Mouse (Mus musculus) midbrain, embryonic 11.5 days (tissue): ENCODE measurements around the gene Gata1. TPM values are rescaled to one million over a fixed set of nuclear protein-coding genes. Genes with fewer than 3 reads are reported as not detected.
"Not testable (repeated sequence)": the region's sequence is repeated elsewhere in the genome, so short reads cannot be mapped to it uniquely, and the experiment has no call there.

Experiments used
- ATAC-seq: fragments of 200-750 bp; cut with Nextera tagmentation; 2 replicates; pipeline ENCODE4 v1.8.0; 2017; ENCODE audit warnings: moderate TSS enrichment, moderate library complexity; ENCODE audit not compliant: low FRiP score
- DNase-seq: peaks from one replicate; pipeline ENCODE4 v3.0.0; 2015; ENCODE audit warnings: low spot score; ENCODE audit errors: missing footprints
- H3K27ac ChIP-seq: fragments of 300-500 bp; sonication (generic); 2 replicates; pipeline ENCODE4 v1.5.1; 2014; ENCODE audit warnings: low read depth, low read length
- H3K27me3 ChIP-seq: fragments of 300-500 bp; sonication (generic); 2 replicates; pipeline ENCODE4 v1.6.1; 2014; ENCODE audit warnings: mild to moderate bottlenecking, low read length, moderate library complexity, mixed read lengths; ENCODE audit not compliant: control insufficient read depth, insufficient read depth
- H3K36me3 ChIP-seq: fragments of 300-500 bp; sonication (generic); 2 replicates; pipeline ENCODE4 v1.6.1; 2014; ENCODE audit warnings: mild to moderate bottlenecking, low read length, moderate library complexity, mixed read lengths; ENCODE audit not compliant: control insufficient read depth, insufficient read depth
- H3K4me1 ChIP-seq: fragments of 300-500 bp; sonication (generic); 2 replicates; pipeline ENCODE4 v1.6.1; 2014; ENCODE audit warnings: low read length; ENCODE audit not compliant: control insufficient read depth, insufficient read depth
- H3K4me2 ChIP-seq: fragments of 300-500 bp; sonication (generic); 2 replicates; pipeline ENCODE4 v1.6.1; 2014; ENCODE audit warnings: mild to moderate bottlenecking, moderate library complexity
- H3K4me3 ChIP-seq: fragments of 300-500 bp; sonication (generic); 2 replicates; pipeline ENCODE4 v1.5.1; 2014; ENCODE audit warnings: low read depth, low read length
- H3K9ac ChIP-seq: fragments of 300-500 bp; sonication (generic); 2 replicates; pipeline ENCODE4 v1.6.1; 2014; ENCODE audit warnings: low read length
- H3K9me3 ChIP-seq: fragments of 300-500 bp; sonication (generic); 2 replicates; pipeline ENCODE4 v1.6.1; 2016; ENCODE audit warnings: low read length; ENCODE audit not compliant: control insufficient read depth
- WGBS: fragments of 180-500 bp; shearing (Covaris S2); extraction: QIAGEN DNeasy Blood & Tissue Kit; methylation state at CpG from one replicate; pipeline ENCODE4 v1.1.7; 2014; 5-methylcytosine and 5-hydroxymethylcytosine counted together
- polyA plus RNA-seq: library from polyadenylated mRNA; unstranded; fragments of >200 nt; fragmentation: Nextera tagmentation; extraction: Ambion mirVana; gene quantifications from 2 replicates; pipeline ENCODE4 v1.2.1, GENCODE M21; 2014

Gata1 gene
- polyA plus RNA-seq, 1 experiment from 2014 or later = 4.8 TPM

DNA sequence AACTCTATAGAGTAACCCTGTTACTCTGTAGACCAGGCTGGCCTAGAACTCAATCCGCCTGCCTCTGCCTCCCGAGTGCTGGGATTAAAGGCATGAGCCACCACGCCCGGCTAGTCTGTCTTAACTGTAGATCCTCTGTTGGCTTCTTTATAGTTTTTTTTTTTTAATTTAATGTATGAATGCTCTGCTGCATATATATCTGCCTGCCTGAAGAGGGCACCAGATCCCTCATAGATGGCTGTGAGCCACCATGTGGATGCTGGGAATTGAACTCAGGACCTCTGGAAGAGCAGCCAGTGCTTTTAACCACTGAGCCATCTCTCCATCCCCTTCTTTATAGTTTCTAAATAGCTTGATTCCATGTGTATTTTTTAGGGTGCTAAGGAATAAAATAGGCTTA is 31.5 kb upstream of the Gata1 start:
- not testable (repeated sequence) for H3K4me1 ChIP-seq, H3K4me3 ChIP-seq, H3K9me3 ChIP-seq, H3K27me3 ChIP-seq, H3K27ac ChIP-seq, DNase-seq, H3K9ac ChIP-seq, ATAC-seq, H3K4me2 ChIP-seq, H3K36me3 ChIP-seq
- WGBS = 91% methylated on average over 4 of the region's 4 CpGs

GRCm38 (mm10) chrX:8008543-8008942 is 30.7 kb upstream of the Gata1 start:
- H3K4me3 ChIP-seq = no peak overlapping the region
- no peak overlapping the region for H3K9ac ChIP-seq
- no peaks in the 10 kb centered on the region for H3K9me3 ChIP-seq
- H3K36me3 ChIP-seq = no peaks in the 10 kb centered on the region
- H3K27ac ChIP-seq = no peak overlapping the region
- no peaks in the 10 kb centered on the region for H3K27me3 ChIP-seq
- no peak for ATAC-seq
- no peak overlapping the region for H3K4me2 ChIP-seq
- no peak for DNase-seq
- H3K4me1 ChIP-seq = no peaks in the 10 kb centered on the region; the same call in 1 of the 2 replicates
- WGBS = 24% methylated on average over 5 of the region's 5 CpGs

- H3K9ac ChIP-seq = no peak overlapping the region
- 60% methylated on average over 4 of the region's 4 CpGs for WGBS
- no peak overlapping the region for H3K4me2 ChIP-seq
- no peak for ATAC-seq
- no peaks in the 10 kb centered on the region for H3K9me3 ChIP-seq
- no peak overlapping the region for H3K27ac ChIP-seq
- DNase-seq = no peak
- no peaks in the 10 kb centered on the region for H3K4me1 ChIP-seq
- no peaks in the 10 kb centered on the region for H3K36me3 ChIP-seq
- H3K27me3 ChIP-seq = no peaks in the 10 kb centered on the region
- no peak overlapping the region for H3K4me3 ChIP-seq
These were observed 25.1 kb upstream of the Gata1 start for GRCm38 (mm10) chrX:8002971-8003370.

GRCm38 (mm10) chrX:8002001-8002400 is 24.1 kb upstream of the Gata1 start:
- no peaks in the 10 kb centered on the region for H3K36me3 ChIP-seq
- no peak overlapping the region for H3K4me3 ChIP-seq
- no peak overlapping the region for H3K9ac ChIP-seq
- no peaks in the 10 kb centered on the region for H3K9me3 ChIP-seq
- WGBS = 30% methylated on average over 5 of the region's 5 CpGs
- H3K4me1 ChIP-seq = no peaks in the 10 kb centered on the region
- DNase-seq (no peak), ATAC-seq (no peak)
- no peaks in the 10 kb centered on the region for H3K27me3 ChIP-seq
- H3K4me2 ChIP-seq = no peak overlapping the region
- H3K27ac ChIP-seq = no peak overlapping the region

DNA sequence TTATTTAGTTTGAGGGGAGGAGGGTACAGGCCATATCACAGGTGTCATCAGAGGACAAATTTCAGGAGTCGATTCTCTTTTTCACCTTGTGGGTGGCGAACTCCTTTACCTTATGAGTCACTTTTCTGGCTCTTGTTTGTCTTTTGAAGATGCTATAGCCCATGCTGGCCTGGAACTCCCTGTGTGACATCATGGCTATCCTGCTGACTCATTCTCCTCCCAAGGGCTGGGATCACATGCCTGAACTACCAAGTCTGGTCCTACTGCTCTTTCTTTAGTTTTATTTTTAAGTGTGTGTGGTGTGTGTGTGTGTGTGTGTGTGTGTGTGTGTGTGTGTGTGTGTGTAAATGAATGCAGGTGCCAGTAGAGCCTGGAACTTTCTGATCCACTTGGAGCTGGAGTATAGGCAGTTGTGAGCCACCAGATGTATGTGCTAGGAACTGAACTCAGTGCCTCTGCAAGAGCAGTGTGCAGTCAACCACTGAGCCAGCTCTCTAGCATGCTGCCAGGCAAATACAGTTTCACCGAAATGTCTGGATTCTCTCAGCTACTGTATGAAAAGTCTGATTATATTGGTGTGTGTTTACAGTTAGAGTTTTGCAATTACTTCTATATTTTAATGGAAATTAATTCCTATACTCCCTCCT is 22.8 kb upstream of the Gata1 start:
- DNase-seq (no peak), ATAC-seq (no peak)
- Histone ChIP-seq H3K27ac (no peak overlapping the region), H3K9me3 (no peaks in the 10 kb centered on the region), H3K27me3 (no peaks in the 10 kb centered on the region), H3K4me1 (no peaks in the 10 kb centered on the region), H3K9ac (no peak overlapping the region), H3K36me3 (no peaks in the 10 kb centered on the region), H3K4me2 (no peak overlapping the region), H3K4me3 (no peak overlapping the region)
- WGBS = 90% methylated on average over 3 of the region's 3 CpGs

DNA sequence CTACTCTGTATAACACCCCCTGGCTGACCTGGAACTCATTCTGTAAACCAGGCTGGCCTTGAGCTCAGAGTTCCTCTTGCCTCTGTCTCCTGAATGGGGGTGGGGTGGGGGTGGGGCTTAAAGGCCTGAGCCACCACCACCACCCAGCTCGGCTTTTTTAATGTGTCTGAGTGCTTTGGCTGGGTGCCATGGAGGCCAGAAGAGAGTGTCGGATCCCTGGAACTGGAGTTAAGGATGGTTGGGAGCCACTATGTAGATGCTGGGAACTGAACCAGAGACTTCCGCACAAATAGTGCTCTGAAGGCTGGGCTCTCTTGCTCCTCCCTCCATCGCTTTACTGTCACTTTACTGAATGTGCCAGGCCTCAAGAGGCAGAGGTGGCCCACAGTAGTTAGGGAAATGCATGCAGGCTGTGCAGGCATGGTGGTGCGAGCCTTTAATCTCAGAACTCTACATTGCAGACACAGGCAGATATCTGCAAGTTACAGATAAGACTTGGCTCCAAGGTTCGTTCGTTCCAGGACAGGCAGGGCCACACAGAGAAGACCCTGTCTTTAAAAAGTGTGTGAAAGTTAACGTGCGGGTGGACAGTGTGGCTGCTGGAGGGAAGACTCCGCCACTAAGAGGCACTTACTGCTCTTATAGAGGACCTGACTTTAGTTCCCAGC is 15.3 kb upstream of the Gata1 start:
- Histone ChIP-seq H3K4me2 (no peak overlapping the region), H3K4me3 (no peak overlapping the region), H3K9ac (no peak overlapping the region), H3K36me3 (no peaks in the 10 kb centered on the region), H3K27me3 (no peaks in the 10 kb centered on the region), H3K27ac (no peak overlapping the region), H3K9me3 (no peaks in the 10 kb centered on the region), H3K4me1 (no peaks in the 10 kb centered on the region)
- no peak for DNase-seq
- WGBS = 77% methylated on average over 10 of the region's 10 CpGs
- ATAC-seq = no peak

DNA sequence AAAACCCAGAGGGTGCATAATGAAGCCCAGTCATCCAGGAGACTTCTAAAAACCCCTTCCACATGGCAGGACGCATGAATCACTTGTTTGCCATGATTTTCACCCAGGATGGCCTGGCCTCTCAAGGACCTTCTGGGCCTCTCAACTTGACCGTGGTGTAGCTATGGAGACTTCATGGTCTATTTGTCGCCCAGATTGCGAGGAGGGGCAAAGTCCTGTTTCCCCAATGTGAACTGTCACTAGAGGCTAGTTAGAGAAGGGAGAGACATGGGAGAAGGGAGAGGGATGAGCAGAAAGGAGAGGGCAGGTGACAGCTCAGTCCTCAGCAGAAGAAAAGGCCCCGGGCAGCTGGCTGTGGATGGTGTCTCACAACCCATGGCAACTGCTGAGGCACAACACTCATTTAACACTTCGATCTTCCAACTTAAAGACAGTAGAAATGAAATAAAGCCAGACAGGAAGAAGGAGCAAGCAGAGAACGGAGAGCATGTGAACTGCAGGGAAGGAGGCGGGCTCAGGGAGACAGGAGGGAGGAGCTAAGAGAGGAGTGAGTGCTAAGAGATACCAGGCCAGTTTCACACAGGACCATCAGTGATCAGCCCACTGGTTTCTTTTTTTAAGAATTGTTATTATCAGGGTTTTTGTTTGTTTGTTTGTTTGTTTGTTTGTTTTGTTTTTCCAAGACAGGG is 14.7 kb upstream of the Gata1 start:
- Histone ChIP-seq H3K9ac (no peak overlapping the region), H3K4me3 (no peak overlapping the region), H3K27ac (no peak overlapping the region), H3K4me2 (no peak overlapping the region), H3K27me3 (no peaks in the 10 kb centered on the region), H3K36me3 (no peaks in the 10 kb centered on the region), H3K9me3 (no peaks in the 10 kb centered on the region), H3K4me1 (no peaks in the 10 kb centered on the region)
- 45% methylated on average over 8 of the region's 8 CpGs for WGBS
- ATAC-seq (no peak), DNase-seq (no peak)

GRCm38 (mm10) chrX:7981368-7981767 is 3.5 kb upstream of the Gata1 start:
- ATAC-seq (no peak), DNase-seq (no peak)
- 90% methylated on average over 7 of the region's 7 CpGs for WGBS
- Histone ChIP-seq H3K4me3 (no peak overlapping the region), H3K9ac (no peak overlapping the region), H3K27me3 (no peaks in the 10 kb centered on the region), H3K36me3 (no peaks in the 10 kb centered on the region), H3K4me2 (no peak overlapping the region), H3K9me3 (no peaks in the 10 kb centered on the region), H3K4me1 (no peaks in the 10 kb centered on the region), H3K27ac (no peak overlapping the region)

DNA sequence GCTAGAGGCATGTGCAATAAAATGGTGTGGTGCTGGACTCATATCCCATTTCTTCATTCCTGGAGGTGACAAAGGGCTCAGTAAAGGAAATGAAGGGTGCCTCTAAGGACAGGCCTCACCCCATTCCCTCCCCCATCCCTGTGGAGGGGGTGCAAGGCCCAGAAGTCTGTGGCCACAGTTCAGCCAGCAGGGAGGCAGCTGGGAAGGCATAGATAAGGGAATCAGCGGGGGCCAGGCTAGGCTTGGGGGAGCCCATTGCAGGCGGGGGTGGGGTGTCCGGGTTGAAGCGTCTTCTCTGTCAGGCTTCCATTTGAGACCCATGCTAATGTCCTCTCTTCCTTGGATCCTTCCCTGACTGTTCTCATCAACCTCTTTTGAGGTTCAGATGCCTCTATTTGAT is 6.6 kb downstream of the Gata1 start:
- WGBS = 61% methylated on average over 4 of the region's 4 CpGs
- Histone ChIP-seq H3K4me2 (no peak overlapping the region), H3K9ac (no peak overlapping the region), H3K4me1 (no peaks in the 10 kb centered on the region), H3K9me3 (no peaks in the 10 kb centered on the region), H3K27ac (no peak overlapping the region), H3K36me3 (no peaks in the 10 kb centered on the region), H3K27me3 (no peaks in the 10 kb centered on the region), H3K4me3 (no peak overlapping the region)
- ATAC-seq = no peak
- no peak for DNase-seq
